Mouse (Mus musculus) small intestine, adult 10 weeks (tissue): ENCODE data around the gene Lmnb2. TPM values are rescaled to one million over a fixed set of nuclear protein-coding genes. Genes with fewer than 3 reads are reported as not detected.

Source experiments
- polyA plus RNA-seq: library from polyadenylated mRNA; stranded (reverse); fragments of 350-450 nt; fragmentation: Illumina TruSeq; extraction: RNeasy Lipid Tissue Mini Kit (QIAGEN cat#74804); gene quantifications from one replicate; pipeline ENCODE4 v1.2.3, GENCODE M21; 2014; ENCODE audit warnings: low replicate concordance

The Lmnb2 gene
- polyA plus RNA-seq = 0.45 TPM

DNA sequence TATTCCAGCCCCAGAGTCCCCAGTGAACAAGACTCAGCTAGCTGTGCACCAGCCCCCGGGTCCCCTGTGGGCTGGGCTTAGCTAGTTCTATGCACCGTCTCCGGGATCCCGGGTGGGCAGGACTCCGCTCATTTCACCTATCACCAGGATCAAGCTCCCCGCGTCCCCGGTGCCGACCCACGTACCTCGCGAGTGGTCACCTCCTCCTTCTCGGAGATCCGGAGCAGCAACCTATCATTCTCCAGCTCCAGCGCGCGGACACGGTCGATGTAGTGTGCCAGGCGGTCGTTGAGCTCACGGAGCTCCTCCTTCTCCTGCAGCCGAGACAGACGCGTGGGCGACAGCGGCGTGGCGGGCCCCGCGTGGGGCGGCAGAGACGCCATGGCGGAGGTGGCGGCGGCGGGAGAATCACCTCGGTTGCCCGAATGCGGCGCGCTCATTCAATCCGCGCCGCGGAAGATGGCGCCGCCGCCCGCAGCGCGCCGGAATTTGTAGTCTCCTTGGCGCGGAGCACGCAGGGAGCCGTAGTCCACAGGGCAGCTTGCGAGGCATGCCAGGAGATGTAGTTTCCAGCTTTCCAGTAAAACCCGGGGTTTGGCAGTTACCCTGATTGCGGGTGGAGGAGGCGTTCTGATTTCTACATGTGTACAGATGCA lies at the start of gene Lmnb2:
Gene Lmnb2 (minus strand): TSS at position 467 of the 656 bp plus-strand sequence.

DNA sequence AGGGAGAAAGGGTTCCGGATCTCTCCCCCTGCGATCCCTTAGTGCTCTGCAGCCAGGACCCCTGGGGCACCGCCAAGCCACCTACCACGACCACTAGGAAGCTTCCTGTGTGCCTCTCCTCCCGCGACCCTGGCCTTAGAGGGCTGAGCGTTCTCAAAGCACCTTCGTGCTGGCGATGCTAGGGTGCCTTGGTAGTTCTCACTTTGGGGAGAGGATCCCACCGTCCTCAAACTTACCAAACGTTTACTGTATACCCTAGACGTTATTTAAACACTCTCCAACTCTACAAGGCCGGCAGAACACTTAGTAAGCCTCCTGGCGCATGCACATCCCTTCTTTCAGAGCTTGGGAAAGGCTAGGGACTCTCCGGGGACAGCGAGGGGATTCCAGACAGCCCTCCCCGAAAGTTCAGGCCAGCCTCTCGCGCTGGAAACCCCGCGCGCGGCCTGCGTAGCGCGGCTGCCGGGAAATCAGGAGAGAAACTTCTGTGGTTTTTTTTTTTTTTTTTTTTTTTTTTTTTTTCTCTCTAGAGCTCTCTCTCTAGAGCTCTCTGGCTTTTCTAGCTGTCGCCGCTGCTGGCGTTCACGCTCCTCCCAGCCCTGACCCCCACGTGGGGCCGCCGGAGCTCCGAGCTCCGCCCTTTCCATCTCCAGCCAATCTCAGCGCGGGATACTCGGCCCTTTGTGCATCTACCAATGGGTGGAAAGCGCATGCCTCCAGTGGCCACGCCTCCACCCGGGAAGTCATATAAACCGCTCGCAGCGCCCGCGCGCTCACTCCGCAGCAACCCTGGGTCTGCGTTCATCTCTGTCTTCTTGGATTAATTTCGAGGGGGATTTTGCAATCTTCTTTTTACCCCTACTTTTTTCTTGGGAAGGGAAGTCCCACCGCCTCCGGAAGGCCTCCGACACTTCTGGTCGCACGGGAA lies 11.5 kb upstream of the Lmnb2 start, which contains the start of gene Gadd45b:
Gene Gadd45b (plus strand): TSS at position 775 of the 928 bp plus-strand sequence.

DNA sequence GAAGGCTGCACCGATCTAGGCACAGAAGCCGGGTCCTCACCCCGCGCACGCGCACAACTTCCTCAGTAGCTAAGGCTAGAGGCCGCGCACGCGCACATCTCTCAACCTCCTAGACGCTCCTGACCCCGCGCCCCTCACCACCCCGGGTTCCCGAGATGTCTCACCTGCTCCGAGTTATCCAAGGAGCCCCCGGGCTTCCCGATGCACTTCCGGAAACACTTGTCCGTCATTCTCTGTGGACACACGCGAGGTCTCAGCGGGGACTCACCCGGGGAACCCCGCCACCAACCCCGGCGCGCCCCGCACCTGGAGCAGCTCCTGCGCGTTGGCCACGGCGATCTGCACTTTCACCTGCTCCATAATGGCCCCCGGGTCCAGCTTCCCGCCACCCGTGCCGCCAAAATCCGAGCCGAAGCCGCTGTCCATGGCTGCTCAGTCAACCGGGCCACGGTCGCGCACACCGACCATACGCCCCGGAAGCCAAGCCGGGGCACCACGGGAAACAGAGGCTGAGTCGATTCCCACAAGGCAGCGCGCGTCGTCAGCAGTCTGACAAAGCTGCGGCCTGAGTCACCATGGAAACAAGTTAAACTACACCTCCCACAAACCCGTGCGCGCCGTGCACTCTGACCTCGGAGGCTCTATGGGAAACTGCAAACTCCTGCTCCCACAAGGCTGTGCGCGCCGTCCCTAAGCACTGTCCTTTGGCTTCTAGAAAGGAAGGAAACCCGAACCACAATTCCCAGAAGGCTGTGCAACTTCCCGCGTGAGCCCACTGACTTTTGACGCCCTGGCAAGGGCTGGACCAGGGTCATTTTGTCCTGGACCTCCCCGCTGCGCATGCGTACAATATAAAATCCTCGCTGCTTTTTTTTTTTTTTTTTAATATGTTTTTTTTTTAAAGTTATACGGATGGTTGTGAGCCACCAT lies 17.5 kb downstream of the Lmnb2 start, which contains the start of gene Timm13:
Gene Timm13 (minus strand): TSS at position 652 of the 930 bp plus-strand sequence.

DNA sequence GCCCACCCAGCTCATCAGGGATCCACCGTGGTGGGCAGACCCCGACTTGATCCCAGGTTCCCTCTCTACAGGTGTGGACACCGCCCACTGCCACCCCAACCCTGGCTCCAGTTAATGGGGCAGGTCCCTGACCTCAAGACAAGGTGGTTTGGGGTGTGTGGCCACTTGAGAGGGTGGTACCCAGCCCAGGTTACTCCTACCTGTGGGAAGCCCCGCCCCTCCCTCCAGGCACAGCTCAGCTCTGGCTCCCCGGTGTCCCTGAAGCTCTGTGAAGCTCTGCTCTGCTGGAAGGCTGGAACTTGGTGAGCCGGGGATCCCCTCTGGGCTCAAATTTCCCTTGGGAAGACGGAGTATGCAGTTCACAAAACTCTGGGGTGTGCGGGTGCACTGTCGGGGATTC lies 46.5 kb downstream of the Lmnb2 start, which contains the start of gene Tmprss9:
Gene Tmprss9 (plus strand): TSS at position 268 of the 400 bp plus-strand sequence.

DNA sequence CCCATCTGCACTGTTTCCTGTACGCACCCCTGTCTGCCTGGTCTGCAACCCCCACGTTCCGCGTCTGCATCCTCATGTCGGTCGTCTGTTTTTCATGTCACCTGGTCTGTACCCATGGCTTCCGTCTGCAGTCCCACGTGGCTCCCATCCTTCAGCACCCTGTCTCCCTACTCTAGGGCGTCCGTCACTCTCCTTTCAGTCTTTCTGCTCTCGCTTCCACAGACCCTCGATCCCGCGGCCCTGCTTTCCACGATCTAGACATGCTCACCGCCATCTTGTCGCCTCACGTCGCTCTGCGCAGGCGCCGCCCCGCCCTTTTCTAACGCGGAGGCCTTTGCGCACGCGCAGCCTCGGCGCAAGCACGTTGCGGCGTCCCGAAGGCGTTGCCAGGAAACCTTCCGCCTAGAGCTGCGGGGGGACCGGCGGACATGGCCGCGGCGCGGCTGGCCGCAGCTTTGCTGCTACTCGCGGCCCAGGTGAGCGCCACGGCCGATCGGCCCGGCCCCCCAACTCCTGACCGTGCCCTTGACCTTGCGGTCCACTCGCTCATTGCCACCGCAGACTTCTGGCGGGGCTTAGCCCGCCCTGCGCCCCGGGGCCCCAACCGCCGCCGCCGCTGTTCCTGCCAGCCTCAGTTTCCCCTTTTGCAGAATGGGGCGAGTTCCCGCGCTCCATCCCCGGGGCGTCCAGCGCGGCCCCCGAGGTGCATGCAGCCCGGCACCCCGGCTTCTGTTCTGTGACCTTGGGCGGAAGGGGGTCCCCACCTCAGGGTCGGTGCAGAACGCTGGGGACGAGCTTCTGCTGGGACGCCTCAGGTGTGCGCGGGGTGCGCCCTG lies 62.9 kb downstream of the Lmnb2 start, which contains the start of the genes Lsm7 and Sppl2b:
Gene Lsm7 (minus strand): TSS at position 297 of the 836 bp plus-strand sequence.
Gene Sppl2b (plus strand): TSS at position 363 of the 836 bp plus-strand sequence.

Other genes with a start within 250 kb of the Lmnb2 start
- gene Mknk2, start 240.1 kb downstream of the Lmnb2 start, polyA plus RNA-seq = 0.56 TPM
- 2.5 TPM for gene Mob3a, start 216.3 kb downstream of the Lmnb2 start, polyA plus RNA-seq
- not detected for gene Izumo4, start 216.1 kb downstream of the Lmnb2 start, polyA plus RNA-seq
- gene Ap3d1, start 176.0 kb downstream of the Lmnb2 start, polyA plus RNA-seq = 7.6 TPM
- 4.4 TPM for gene Dot1l, start 163.0 kb downstream of the Lmnb2 start, polyA plus RNA-seq
- 1.9 TPM for gene Sf3a2, start 120.0 kb downstream of the Lmnb2 start, polyA plus RNA-seq
- not detected for gene Plekhj1, start 119.6 kb downstream of the Lmnb2 start, polyA plus RNA-seq
- gene Amh, start 113.0 kb downstream of the Lmnb2 start, polyA plus RNA-seq = not detected
- gene Jsrp1, start 104.7 kb downstream of the Lmnb2 start, polyA plus RNA-seq = not detected
- gene Oaz1, start 91.6 kb downstream of the Lmnb2 start, polyA plus RNA-seq = 174 TPM
- not detected for gene Lingo3, start 74.2 kb downstream of the Lmnb2 start, polyA plus RNA-seq
- not detected for gene Lsm7, start 63.0 kb downstream of the Lmnb2 start, polyA plus RNA-seq
- 0.11 TPM for gene Sppl2b, start 63.0 kb downstream of the Lmnb2 start, polyA plus RNA-seq
- not detected for gene Tmprss9, start 46.4 kb downstream of the Lmnb2 start, polyA plus RNA-seq
- not detected for gene Timm13, start 17.3 kb downstream of the Lmnb2 start, polyA plus RNA-seq
- 9.7 TPM for gene Gadd45b, start 11.8 kb upstream of the Lmnb2 start, polyA plus RNA-seq
- not detected for gene Gng7, start 96.7 kb upstream of the Lmnb2 start, polyA plus RNA-seq
- gene Diras1, start 107.4 kb upstream of the Lmnb2 start, polyA plus RNA-seq = 0.15 TPM
- gene Slc39a3, start 119.2 kb upstream of the Lmnb2 start, polyA plus RNA-seq = 0.19 TPM
- 0.41 TPM for gene Sgta, start 141.9 kb upstream of the Lmnb2 start, polyA plus RNA-seq
- gene Thop1, start 151.8 kb upstream of the Lmnb2 start, polyA plus RNA-seq = not detected
- gene Creb3l3, start 180.6 kb upstream of the Lmnb2 start, polyA plus RNA-seq = 29.5 TPM
- gene Map2k2, start 187.7 kb upstream of the Lmnb2 start, polyA plus RNA-seq = 4.5 TPM
- 19.8 TPM for gene Zbtb7a, start 217.0 kb upstream of the Lmnb2 start, polyA plus RNA-seq
- gene Pias4, start 249.7 kb upstream of the Lmnb2 start, polyA plus RNA-seq = not detected